Mouse (Mus musculus) forebrain, embryonic 14.5 days (tissue): ENCODE data around the gene Gm20532. TPM values are rescaled to one million over a fixed set of nuclear protein-coding genes. Genes with fewer than 3 reads are reported as not detected.

Source experiments
- ATAC-seq: fragments of 200-750 bp; cut with Nextera tagmentation; 2 replicates; pipeline ENCODE4 v1.8.0; 2017; ENCODE audit warnings: mild to moderate bottlenecking, moderate library complexity
- DNase-seq: peaks from one replicate; pipeline ENCODE4 v3.0.0-alpha.2; 2015; ENCODE audit warnings: low spot score
- H3K27ac ChIP-seq: fragments of 300-500 bp; sonication (generic); 2 replicates; pipeline ENCODE4 v1.5.1; 2014; ENCODE audit warnings: low read depth, mild to moderate bottlenecking, control low read depth, low read length, moderate library complexity
- H3K27me3 ChIP-seq: fragments of 300-500 bp; sonication (generic); replicated peaks from 2 replicates; pipeline ENCODE4 v1.6.1; 2014; ENCODE audit warnings: low read length, control low read depth, mixed read lengths; ENCODE audit not compliant: control insufficient read depth, insufficient read depth
- H3K36me3 ChIP-seq: fragments of 300-500 bp; sonication (generic); 2 replicates; pipeline ENCODE4 v1.6.1; 2014; ENCODE audit warnings: low read length, control low read depth; ENCODE audit not compliant: control insufficient read depth, insufficient read depth
- H3K4me1 ChIP-seq: fragments of 300-500 bp; sonication (generic); 2 replicates; pipeline ENCODE4 v1.6.1; 2014; ENCODE audit warnings: antibody characterized with exemption, low read length, control low read depth; ENCODE audit not compliant: control insufficient read depth, insufficient read depth
- H3K4me2 ChIP-seq: fragments of 300-500 bp; sonication (generic); 2 replicates; pipeline ENCODE4 v1.6.1; 2014; ENCODE audit warnings: mild to moderate bottlenecking, control low read depth, low read length
- H3K4me3 ChIP-seq: fragments of 300-500 bp; sonication (generic); 2 replicates; pipeline ENCODE4 v1.5.1; 2014; ENCODE audit warnings: low read depth, low read length, control low read depth
- H3K9ac ChIP-seq: fragments of 300-500 bp; sonication (generic); 2 replicates; pipeline ENCODE4 v1.6.1; 2014; ENCODE audit warnings: mild to moderate bottlenecking, low read length, control low read depth, moderate library complexity
- H3K9me3 ChIP-seq: fragments of 300-500 bp; sonication (generic); replicated peaks from 2 replicates; pipeline ENCODE4 v1.6.1; 2016; ENCODE audit warnings: low read length, control low read depth, mixed read lengths; ENCODE audit not compliant: control insufficient read depth
- WGBS: fragments of 180-500 bp; shearing (Covaris S2); extraction: QIAGEN DNeasy Blood & Tissue Kit; methylation state at CpG from one replicate; pipeline ENCODE4 v1.1.7; 2014; 5-methylcytosine and 5-hydroxymethylcytosine counted together
- polyA plus RNA-seq: library from polyadenylated mRNA; unstranded; fragments of >200 nt; fragmentation: Nextera tagmentation; extraction: Ambion mirVana; gene quantifications from 2 replicates; pipeline ENCODE4 v1.2.1, GENCODE M21; 2014

Gm20532 gene
- polyA plus RNA-seq, 1 experiment from 2014 or later = not detected

DNA sequence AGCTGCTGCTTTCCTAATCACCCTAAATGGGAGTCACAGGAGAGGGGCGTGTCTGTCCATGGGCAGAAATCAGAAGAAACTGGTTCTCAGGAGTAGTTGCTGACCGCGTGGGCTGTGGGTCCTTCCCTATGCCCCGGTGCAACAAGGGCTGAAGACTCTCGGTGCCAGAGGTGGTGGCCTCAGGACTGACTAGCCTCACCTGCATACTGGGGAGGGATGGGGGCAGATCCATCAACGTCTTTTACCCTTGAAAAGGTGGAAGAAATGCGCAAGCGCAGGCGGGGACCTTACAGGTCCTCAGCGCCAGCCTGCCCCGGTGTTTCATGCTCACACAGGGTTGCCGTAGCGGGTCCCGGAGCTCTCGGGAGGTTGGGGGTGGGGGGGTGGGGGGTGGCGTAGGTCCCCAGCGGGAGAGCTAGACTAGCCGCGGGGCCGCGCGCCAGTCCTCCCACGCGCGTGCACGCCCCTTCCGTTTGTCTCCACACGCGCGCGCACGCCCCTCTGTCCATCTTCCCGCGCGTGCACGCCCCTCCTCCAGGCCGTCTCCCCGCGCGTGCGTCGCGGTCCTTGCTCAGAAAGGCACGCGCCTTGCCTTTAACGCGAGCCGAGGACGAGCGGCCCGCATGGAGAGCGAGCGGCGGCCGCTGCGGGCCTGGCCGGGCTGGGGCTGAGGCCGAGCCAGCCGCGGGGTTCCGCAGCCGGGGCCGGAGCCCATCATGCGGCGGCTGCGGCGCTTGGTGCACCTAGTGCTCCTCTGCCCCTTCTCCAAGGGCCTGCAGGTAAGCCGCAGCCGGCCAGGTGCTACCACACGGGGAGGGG lies 41.7 kb downstream of the Gm20532 start, which contains the start of gene Fam69b:
Gene Fam69b (plus strand): TSS at position 537 of the 819 bp plus-strand sequence.
- H3K4me2 ChIP-seq = peak within 1 kb of the TSS; percentile 91
- ATAC-seq (peak; percentile 84), DNase-seq (peak; percentile 97)
- H3K36me3 ChIP-seq = no peaks in the 10 kb centered on the region
- no peaks in the 10 kb centered on the region for H3K9me3 ChIP-seq
- H3K4me3 ChIP-seq = peak within 1 kb of the TSS; percentile 75
- H3K27ac ChIP-seq = peak within 1 kb of the TSS; percentile 78
- H3K27me3 ChIP-seq = no peaks in the 10 kb centered on the region
- WGBS = under 1% methylated on average over 70 of the region's 70 CpGs
- peak within 1 kb of the TSS; percentile 97 for H3K9ac ChIP-seq
- peaks cover 20% of the 10 kb centered on the region for H3K4me1 ChIP-seq

GRCm38 (mm10) chr2:26628792-26629437 lies 42.5 kb downstream of the Gm20532 start:
- peaks cover 6% of the 10 kb centered on the region; the same call in 1 of the 2 replicates for H3K36me3 ChIP-seq
- H3K4me3 ChIP-seq = peak overlapping the region; percentile 75
- peaks cover 20% of the 10 kb centered on the region for H3K4me1 ChIP-seq
- peak overlapping the region; percentile 78; the same call in 1 of the 2 replicates for H3K27ac ChIP-seq
- peak overlapping the region; percentile 97 for H3K9ac ChIP-seq
- WGBS = 16% methylated on average over 5 of the region's 5 CpGs
- H3K27me3 ChIP-seq = no peaks in the 10 kb centered on the region
- H3K4me2 ChIP-seq = peak overlapping the region; percentile 91
- DNase-seq = peak; percentile 27
- H3K9me3 ChIP-seq = no peaks in the 10 kb centered on the region
- peak; percentile 42 for ATAC-seq

DNA sequence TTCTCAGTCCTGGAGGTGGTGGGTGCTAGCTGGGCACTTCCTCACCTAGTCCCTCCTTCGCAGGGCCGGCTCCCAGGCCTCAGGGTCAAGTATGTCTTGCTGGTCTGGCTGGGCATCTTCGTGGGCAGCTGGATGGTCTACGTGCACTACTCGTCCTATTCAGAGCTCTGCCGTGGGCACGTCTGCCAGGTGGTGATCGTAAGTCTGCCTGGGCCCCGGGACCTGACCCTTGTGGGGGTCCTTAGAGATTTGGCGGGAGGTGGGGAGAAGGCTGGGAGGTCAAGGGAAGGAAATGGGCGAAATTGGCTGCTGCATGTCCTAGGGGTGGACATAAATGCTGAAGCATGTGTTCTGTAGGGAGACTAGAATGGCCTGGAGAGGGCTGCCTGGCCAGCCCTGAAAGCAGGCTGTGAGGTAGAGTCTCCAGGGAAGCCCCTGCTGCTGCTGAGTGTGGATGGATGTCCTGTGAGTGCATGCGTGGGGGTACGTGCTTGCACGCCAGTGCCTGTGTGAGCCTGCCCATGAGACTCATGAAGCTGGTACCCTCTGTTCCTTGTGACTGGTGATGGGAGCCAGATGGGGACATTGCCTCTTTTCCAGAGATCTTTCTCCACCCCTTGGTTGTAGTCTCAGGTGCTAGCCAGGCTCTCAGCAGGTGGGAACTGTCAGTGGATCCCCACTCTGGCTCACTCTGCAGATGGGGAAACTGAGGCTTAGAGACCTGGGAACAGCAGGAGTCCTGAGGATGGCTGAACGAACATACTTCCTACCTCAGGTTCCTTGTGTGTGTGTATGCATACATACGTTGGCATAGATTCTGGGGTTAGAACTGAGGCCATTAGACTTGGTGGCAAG lies 46.3 kb downstream of the Gm20532 start:
- Histone ChIP-seq H3K4me1 (peaks cover 20% of the 10 kb centered on the region), H3K4me3 (no peak overlapping the region), H3K9ac (peak overlapping the region; percentile 37), H3K4me2 (no peak overlapping the region), H3K36me3 (peaks cover 45% of the 10 kb centered on the region), H3K9me3 (no peaks in the 10 kb centered on the region), H3K27me3 (no peaks in the 10 kb centered on the region), H3K27ac (no peak overlapping the region)
- ATAC-seq (no peak), DNase-seq (no peak)
- WGBS = 85% methylated on average over 16 of the region's 16 CpGs

GRCm38 (mm10) chr2:26633953-26634530 lies 47.6 kb downstream of the Gm20532 start:
- H3K36me3 ChIP-seq = peaks cover 54% of the 10 kb centered on the region
- no peak overlapping the region for H3K4me3 ChIP-seq
- 68% methylated on average over 4 of the region's 4 CpGs for WGBS
- no peak for DNase-seq
- no peak overlapping the region for H3K4me2 ChIP-seq
- peaks cover 29% of the 10 kb centered on the region for H3K4me1 ChIP-seq
- no peak for ATAC-seq
- H3K27ac ChIP-seq = no peak overlapping the region; the same call in 1 of the 2 replicates
- H3K9ac ChIP-seq = no peak overlapping the region
- H3K27me3 ChIP-seq = no peaks in the 10 kb centered on the region
- H3K9me3 ChIP-seq = no peaks in the 10 kb centered on the region

DNA sequence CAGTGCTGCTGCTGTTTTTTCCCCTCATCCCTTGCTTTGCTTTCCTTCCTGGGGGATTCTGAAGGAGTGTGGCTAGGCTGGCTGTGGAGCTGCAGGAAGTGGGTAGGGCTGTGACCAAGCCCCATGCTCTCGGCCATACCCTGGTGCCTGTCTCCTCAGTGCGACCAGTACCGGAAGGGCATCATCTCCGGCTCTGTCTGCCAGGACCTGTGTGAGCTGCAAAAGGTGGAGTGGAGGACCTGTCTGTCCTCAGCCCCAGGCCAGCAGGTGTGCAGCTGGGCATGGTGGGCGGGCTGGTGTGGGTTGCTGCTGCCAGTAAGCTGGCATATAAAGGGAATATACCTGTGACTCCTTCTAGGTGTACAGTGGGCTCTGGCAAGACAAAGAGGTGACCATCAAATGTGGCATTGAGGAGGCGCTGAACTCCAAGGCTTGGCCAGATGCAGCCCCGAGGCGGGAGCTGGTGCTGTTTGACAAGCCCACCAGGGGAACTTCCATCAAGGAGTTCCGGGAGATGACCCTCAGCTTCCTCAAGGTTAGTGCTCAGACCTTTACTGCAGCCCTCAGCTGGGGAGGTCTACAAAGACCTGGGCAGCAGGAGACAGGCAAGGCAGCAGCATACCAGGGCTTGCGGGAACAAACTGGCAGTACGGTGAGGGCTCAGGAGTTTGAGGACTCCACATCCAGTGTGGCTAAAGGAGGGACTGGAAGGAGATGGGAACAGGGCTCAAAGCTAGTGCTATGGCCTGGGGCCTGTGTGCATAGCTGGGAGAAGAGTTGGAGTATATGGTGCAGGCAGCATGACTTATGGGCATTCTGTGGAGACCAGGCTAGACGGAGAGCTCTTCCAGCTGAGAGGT lies 48.4 kb downstream of the Gm20532 start:
- ATAC-seq (no peak), DNase-seq (no peak)
- Histone ChIP-seq H3K9me3 (no peaks in the 10 kb centered on the region), H3K9ac (no peak overlapping the region), H3K4me1 (peaks cover 20% of the 10 kb centered on the region), H3K4me2 (no peak overlapping the region), H3K36me3 (peaks cover 54% of the 10 kb centered on the region), H3K27ac (no peak overlapping the region), H3K4me3 (no peak overlapping the region), H3K27me3 (no peaks in the 10 kb centered on the region)
- 66% methylated on average over 12 of the region's 12 CpGs for WGBS

DNA sequence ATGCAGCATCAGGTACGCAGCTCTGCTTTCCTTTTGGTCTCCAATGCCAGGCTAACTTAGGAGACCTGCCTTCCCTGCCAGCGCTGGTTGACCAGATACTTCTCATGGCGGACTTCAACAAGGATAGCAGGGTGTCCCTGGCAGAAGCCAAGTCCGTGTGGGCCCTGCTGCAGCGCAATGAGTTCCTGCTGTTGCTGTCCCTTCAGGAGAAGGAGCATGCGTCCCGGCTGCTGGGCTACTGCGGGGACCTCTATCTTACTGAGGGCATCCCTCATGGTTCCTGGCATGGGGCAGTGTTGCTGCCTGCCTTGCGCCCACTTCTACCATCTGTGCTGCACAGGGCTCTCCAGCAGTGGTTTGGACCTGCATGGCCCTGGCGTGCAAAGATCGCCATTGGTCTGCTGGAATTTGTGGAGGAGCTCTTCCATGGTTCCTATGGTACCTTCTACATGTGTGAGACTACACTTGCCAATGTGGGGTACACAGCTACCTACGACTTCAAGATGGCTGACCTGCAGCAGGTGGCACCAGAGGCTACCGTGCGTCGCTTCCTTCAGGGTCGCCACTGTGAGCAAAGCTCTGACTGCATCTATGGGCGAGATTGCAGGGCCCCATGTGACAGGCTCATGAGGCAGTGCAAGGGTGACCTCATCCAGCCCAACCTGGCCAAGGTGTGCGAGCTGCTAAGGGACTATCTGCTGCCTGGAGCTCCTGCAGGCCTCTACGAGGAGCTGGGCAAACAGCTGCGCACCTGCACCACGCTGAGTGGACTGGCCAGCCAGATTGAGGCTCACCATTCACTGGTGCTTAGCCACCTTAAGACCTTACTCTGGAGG lies 49.3 kb downstream of the Gm20532 start:
- peaks cover 15% of the 10 kb centered on the region for H3K4me1 ChIP-seq
- DNase-seq (no peak), ATAC-seq (no peak)
- 69% methylated on average over 21 of the region's 21 CpGs for WGBS
- peaks cover 54% of the 10 kb centered on the region for H3K36me3 ChIP-seq
- H3K27ac ChIP-seq = no peak overlapping the region
- H3K9me3 ChIP-seq = no peaks in the 10 kb centered on the region
- no peak overlapping the region for H3K4me3 ChIP-seq
- no peak overlapping the region for H3K9ac ChIP-seq
- H3K4me2 ChIP-seq = no peak overlapping the region
- no peaks in the 10 kb centered on the region for H3K27me3 ChIP-seq

- DNase-seq (no peak), ATAC-seq (no peak)
- peaks cover 15% of the 10 kb centered on the region for H3K4me1 ChIP-seq
- H3K4me2 ChIP-seq = no peak overlapping the region
- H3K9ac ChIP-seq = no peak overlapping the region
- no peaks in the 10 kb centered on the region for H3K9me3 ChIP-seq
- WGBS = 59% methylated on average over 2 of the region's 2 CpGs
- H3K36me3 ChIP-seq = peaks cover 54% of the 10 kb centered on the region
- no peaks in the 10 kb centered on the region for H3K27me3 ChIP-seq
- H3K27ac ChIP-seq = no peak overlapping the region
- no peak overlapping the region for H3K4me3 ChIP-seq
These were observed 49.8 kb downstream of the Gm20532 start for GRCm38 (mm10) chr2:26636325-26636635.
